Mouse (Mus musculus) olfactory bulb, adult 2 months (tissue): ENCODE data around the gene Trpc2. TPM values are rescaled to one million over a fixed set of nuclear protein-coding genes. Genes with fewer than 3 reads are reported as not detected.
A peak's percentile ranks its signal among the peaks of the same experiment; 100 is the strongest.
"Not testable (repeated sequence)": the region's sequence is repeated elsewhere in the genome, so short reads cannot be mapped to it uniquely, and the experiment has no call there.

Experiments
- H3K27ac ChIP-seq: fragments of 200-500 bp; 2 replicates; pipeline ENCODE4 v1.5.1; 2012; ENCODE audit warnings: low read depth, low read length; ENCODE audit not compliant: insufficient read depth
- H3K4me1 ChIP-seq: fragments of 200-500 bp; 2 replicates; pipeline ENCODE4 v1.6.1; 2012; ENCODE audit warnings: low read length; ENCODE audit not compliant: control insufficient read depth, insufficient read depth
- H3K4me3 ChIP-seq: fragments of 200-500 bp; 2 replicates; pipeline ENCODE4 v1.5.1; 2012; ENCODE audit warnings: mild to moderate bottlenecking, low read depth, low read length, moderate library complexity; ENCODE audit not compliant: insufficient read depth
- CTCF ChIP-seq: fragments of 200-500 bp; IDR thresholded peaks from 2 replicates; pipeline ENCODE4 v1.5.1; 2012; ENCODE audit warnings: low read depth, mild to moderate bottlenecking, low read length, moderate library complexity; ENCODE audit not compliant: insufficient read depth
- POLR2A ChIP-seq: fragments of 200-500 bp; IDR thresholded peaks from 2 replicates; pipeline ENCODE4 v1.6.1; 2012; ENCODE audit warnings: mild to moderate bottlenecking, low read depth, low read length, moderate library complexity; ENCODE audit not compliant: insufficient read depth
- WGBS: fragments of 180-500 bp; shearing (Covaris S2); methylation state at CpG from one replicate; pipeline ENCODE4 v1.1.7; 2018; 5-methylcytosine and 5-hydroxymethylcytosine counted together
- polyA plus RNA-seq: library from polyadenylated mRNA; stranded (reverse); fragments of >200 nt; gene quantifications from 2 replicates; pipeline ENCODE4 v1.2.4, GENCODE M21; 2012; ENCODE audit warnings: low replicate concordance; ENCODE audit not compliant: missing spikeins, insufficient read depth, insufficient read length

Gene Trpc2
- not detected in 2 replicates for polyA plus RNA-seq

DNA sequence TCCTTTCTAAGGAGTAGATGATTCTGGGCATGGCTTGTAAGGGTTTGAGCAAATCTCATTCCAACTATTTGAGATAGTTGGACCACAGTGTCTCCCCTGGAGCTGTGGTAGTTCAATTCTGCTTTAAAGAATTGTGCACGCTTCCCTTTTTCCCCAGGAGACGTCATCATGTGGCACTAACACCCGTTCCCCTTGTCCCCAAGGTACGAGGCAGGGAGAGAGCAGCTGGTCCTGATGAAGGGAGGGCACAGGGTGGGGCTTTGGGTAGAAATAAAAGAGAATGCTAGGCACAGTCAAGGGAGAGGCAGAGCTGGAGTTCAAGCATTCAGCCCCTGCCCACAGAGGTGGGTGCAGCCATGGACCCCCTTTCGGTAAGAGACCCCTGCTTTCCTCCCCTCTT lies at the start of gene Trpc2:
TSS of gene Trpc2 (plus strand) at position 301 of the 400 bp plus-strand sequence.
- Histone ChIP-seq H3K27ac (no peak within 1 kb of the TSS), H3K4me1 (no peaks in the 10 kb centered on the region), H3K4me3 (no peak within 1 kb of the TSS)
- no peak for TF ChIP-seq CTCF
- TF ChIP-seq POLR2A = no peak
- WGBS = 82% methylated on average over 5 of the region's 5 CpGs

DNA sequence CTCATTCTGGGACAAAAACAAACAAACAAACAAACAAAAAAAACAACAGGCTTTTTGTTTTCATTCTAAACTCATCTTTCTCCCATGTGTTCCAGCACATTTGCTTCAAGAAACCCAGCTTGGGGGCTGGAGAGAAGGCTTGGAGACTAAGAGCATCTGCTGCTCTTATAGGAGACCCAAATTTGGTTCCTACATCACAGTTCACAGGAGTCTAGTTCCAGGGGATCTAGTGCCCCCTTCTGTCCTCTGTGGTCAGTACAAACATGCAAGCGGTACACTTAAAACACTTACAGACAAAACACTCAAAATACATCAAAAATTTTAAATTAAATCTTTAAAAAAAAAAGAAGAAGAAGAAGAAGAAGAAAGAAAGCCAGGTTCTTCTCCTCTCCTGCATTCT lies 48.0 kb upstream of the Trpc2 start:
- Histone ChIP-seq H3K4me1 (peaks cover 3% of the 10 kb centered on the region; the same call in 1 of the 2 replicates), H3K27ac (no peak overlapping the region), H3K4me3 (no peak overlapping the region)
- WGBS = 94% methylated on average over 1 of the region's 1 CpGs
- TF ChIP-seq CTCF = no peak
- no peak for TF ChIP-seq POLR2A

DNA sequence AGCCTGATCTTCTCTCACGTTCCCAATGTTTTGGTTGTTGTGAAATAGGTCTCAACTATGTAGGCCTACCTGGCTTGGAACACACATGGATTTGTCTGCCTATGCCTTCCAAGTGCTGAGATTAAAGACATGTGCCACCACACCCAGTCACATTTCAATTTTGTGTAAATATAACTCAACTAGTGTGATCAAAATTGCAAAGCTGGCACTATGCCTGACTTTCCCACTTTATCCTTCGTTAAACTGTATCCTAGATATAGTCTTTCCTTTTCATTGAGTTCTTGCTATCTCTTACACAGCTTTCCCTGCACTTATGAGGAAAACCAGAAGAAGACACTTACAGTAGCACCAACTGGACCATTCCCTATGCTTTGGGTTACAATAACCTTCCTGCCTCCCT lies 47.4 kb upstream of the Trpc2 start:
- peaks cover 3% of the 10 kb centered on the region; the same call in 1 of the 2 replicates for H3K4me1 ChIP-seq
- H3K4me3 ChIP-seq = no peak overlapping the region
- WGBS = 86% methylated on average over 2 of the region's 2 CpGs
- H3K27ac ChIP-seq = no peak overlapping the region
- TF ChIP-seq POLR2A (no peak), CTCF (no peak)

DNA sequence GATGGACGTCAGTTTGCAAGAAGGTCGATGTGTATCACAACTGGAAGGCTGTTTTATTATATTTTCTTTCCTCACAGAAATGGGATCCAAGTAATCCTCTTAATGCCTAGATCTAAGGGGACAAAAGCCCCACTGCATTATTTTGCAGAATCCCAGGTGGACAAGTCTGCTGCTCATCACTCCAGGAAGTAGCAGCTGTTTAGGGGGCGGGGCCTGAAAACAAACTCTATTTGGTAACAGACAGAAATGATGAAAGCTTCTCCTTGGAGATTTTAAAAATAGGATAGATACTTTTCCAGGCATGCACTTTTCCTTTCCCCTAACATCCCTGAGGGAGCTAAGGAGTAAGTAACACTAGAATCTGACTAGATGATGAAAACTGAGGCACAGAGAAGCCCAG lies 45.6 kb upstream of the Trpc2 start:
- TF ChIP-seq POLR2A = no peak
- no peak for TF ChIP-seq CTCF
- H3K4me3 ChIP-seq = no peak overlapping the region
- H3K4me1 ChIP-seq = peaks cover 3% of the 10 kb centered on the region; the same call in 1 of the 2 replicates
- 95% methylated on average over 3 of the region's 3 CpGs for WGBS
- no peak overlapping the region for H3K27ac ChIP-seq

GRCm38 (mm10) chr7:102042314-102042713 lies 40.6 kb upstream of the Trpc2 start:
- H3K4me1 ChIP-seq = peaks cover 3% of the 10 kb centered on the region; the same call in 1 of the 2 replicates
- no peak overlapping the region for H3K4me3 ChIP-seq
- TF ChIP-seq CTCF (no peak), POLR2A (no peak)
- 59% methylated on average over 2 of the region's 2 CpGs for WGBS
- no peak overlapping the region for H3K27ac ChIP-seq

DNA sequence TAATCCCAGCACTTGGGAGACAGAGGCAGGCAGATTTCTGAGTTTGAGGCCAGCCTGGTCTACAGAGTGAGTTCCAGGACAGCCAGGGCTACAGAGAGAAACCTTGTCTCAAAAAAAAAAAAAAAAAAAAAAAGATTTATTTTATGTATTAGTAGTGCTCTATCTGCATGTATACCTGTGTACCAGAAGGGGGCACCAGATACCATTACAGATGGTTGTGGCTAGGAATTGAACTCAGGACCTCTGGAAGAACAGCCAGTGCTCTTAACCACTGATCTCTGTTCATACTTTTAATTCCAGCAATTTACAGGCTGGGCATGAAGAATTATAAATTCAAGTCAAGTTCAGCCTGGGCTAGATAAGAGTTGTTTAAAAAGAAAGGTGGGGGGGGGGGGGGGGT lies 34.4 kb upstream of the Trpc2 start:
- H3K4me3 ChIP-seq, H3K27ac ChIP-seq, H3K4me1 ChIP-seq: not testable (repeated sequence)

GRCm38 (mm10) chr7:102061353-102061752 lies 21.6 kb upstream of the Trpc2 start:
- 84% methylated on average over 3 of the region's 3 CpGs for WGBS
- no peak overlapping the region for H3K4me3 ChIP-seq
- TF ChIP-seq POLR2A (no peak), CTCF (no peak)

DNA sequence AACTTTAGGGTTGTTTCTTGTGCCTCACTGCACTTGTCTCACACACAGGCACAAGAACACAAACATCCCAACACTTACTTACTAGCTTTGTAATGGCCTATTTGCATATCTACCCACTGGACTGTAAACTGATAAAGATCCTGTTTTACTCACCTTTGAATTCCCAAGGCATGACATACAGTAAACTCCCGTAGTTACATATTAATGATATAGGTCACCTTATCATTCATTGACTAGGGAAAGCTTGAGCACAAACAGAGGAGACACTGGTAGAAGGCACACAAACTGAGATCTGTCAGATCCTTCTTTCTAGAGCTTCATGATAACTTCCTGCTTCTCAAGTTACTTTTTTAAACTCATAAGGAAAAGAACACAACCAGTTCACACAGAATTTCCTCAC lies 20.7 kb upstream of the Trpc2 start:
- Histone ChIP-seq H3K4me3 (no peak overlapping the region), H3K4me1 (peaks cover 7% of the 10 kb centered on the region; the same call in 1 of the 2 replicates), H3K27ac (no peak overlapping the region)
- TF ChIP-seq CTCF = no peak
- TF ChIP-seq POLR2A = no peak
- 65% methylated on average over 1 of the region's 1 CpGs for WGBS

More at GRCm38 (mm10) chr7:102061353-102061752, 21.6 kb upstream of the Trpc2 start:
- H3K4me1 ChIP-seq = peaks cover 4% of the 10 kb centered on the region; the same call in 1 of the 2 replicates
- H3K27ac ChIP-seq = no peak overlapping the region

DNA sequence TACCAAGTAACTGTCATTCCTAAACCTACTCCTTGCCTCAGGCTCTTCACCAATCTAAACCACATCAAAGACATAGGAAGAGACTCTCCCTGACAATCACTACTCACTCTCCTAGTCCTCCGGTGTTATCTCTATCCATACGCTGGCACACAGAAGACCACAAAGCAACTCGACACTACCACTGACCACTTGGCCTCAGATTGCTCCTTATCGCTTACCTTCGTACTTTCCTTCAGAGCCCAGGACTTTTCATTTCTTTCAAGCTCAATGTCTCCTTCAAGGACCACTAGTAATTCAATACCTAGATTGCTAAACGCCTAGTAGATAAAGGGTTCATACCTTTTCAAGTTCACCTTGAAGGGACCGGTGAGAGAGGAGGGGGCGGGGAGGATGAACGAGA lies 19.0 kb upstream of the Trpc2 start:
- Histone ChIP-seq H3K4me1 (peaks cover 7% of the 10 kb centered on the region; the same call in 1 of the 2 replicates), H3K4me3 (no peak overlapping the region), H3K27ac (no peak overlapping the region)
- TF ChIP-seq POLR2A (no peak), CTCF (no peak)
- WGBS = 89% methylated on average over 9 of the region's 9 CpGs

DNA sequence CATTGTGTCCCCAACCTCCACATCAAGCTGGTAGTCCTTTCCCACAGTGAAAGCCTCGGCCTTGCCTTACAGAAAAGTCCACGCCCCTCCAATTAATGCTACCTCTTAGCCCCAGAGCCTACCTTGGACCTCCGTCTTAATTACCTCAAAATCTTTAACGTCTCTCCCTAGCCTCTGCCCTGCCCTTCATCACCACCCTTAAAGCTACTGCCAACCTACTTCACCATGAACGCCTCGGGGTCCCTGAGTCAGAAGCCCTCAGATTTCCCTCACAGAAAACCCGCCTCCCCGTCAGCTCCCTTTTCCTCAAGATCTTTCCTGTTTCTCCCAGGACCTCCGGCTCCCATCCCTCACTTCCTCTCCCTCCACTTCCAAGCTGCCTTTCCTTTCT lies 18.3 kb upstream of the Trpc2 start:
- peaks cover 7% of the 10 kb centered on the region; the same call in 1 of the 2 replicates for H3K4me1 ChIP-seq
- H3K27ac ChIP-seq = peak overlapping the region; percentile 73
- peak overlapping the region; percentile 95 for H3K4me3 ChIP-seq
- WGBS = 1% methylated on average over 9 of the region's 9 CpGs
- TF ChIP-seq POLR2A (no peak), CTCF (no peak)
